Mouse (Mus musculus) monocyte, adult 59 days (primary cell): Measurements from ENCODE around the gene Hdgf. TPM values are rescaled to one million over a fixed set of nuclear protein-coding genes. Genes with fewer than 3 reads are reported as not detected.

Source experiments
- total RNA-seq, 2 experiments: library from RNA; stranded (reverse); gene quantifications; one replicate each; pipeline ENCODE4 v1.2.4; 2023

Hdgf gene
- 10 to 100 TPM; 88.9 to 90.8 TPM for total RNA-seq

DNA sequence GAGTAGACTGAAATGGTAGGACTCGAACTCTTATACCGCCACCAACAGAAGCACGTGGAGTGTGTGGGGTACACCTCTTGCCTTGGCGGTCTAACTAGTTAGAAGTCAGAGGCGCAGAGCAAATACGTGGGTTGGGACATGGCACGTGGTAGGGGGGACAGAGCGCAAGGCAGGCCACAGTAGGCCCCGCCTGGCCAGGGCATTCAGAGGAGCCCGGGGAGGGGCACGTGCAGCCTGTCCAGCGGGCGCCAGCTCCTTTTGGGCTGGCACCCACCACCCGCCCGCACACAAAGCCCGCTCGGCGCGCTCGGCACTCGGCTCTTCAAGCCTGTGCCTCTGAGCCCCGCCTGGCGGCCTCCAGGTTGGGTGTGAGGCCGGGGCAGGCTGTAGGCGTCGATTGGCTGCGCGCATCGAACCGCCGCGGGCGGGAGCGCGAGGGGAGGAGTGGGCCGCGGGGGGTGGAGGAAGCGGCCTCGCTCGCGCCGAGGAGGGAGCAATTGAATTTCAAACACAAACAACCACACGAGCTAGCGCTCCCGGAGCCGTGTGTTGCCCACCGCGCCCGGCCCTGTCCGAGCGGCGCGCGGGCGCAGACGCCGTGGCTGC is at the start of gene Hdgf:
Gene Hdgf (plus strand): TSS at position 442 of the 606 bp plus-strand sequence.

DNA sequence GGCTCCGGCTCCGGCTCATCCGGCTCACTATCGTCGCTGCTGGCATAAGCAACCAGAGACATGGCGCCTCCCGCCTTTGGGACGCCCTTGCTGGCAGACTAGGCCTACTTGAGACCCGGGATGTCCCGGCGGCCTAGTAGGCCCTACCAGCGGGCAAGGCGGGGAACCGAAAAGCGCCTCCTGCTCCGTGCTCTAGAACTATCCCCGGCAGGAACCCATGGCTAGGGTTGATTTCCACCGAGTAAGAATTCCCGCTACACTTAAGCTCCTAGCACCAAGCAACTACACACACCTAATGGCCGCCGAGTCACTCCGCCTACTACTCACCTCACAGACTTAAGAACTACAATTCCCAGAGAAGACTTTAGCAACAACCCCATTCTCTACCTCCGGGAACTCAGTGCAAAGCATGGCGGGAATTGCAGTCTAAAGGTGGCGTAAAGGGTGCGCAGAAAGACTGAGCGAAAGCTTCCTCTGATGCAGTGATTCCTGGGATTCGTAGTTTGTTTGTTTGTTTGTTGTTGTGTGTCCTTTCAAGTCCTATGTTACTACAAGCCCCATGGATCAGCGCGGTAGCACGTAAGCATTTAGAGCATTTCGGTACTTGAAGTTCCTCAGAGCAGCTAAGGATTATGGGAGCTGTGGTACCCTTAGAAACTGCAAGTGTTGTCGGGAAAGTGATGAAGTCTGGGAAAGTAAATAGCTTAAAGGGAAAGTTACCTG is 20.7 kb upstream of the Hdgf start, which contains the start of gene Prcc:
Gene Prcc (minus strand): TSS at position 328 of the 723 bp plus-strand sequence.

GRCm38 (mm10) chr3:87919336-87920108 is 13.4 kb downstream of the Hdgf start, which contains the start of gene Mrpl24:
Gene Mrpl24 (plus strand): TSS chr3:87919506.

GRCm38 (mm10) chr3:87930078-87930795 is 24.1 kb downstream of the Hdgf start, which contains the start of the genes Isg20l2 and Rrnad1:
Gene Isg20l2 (plus strand): TSS chr3:87930314.
Gene Rrnad1 (minus strand): TSS chr3:87930717.

GRCm38 (mm10) chr3:87948378-87949265 is 42.5 kb downstream of the Hdgf start, which contains the start of gene Crabp2:
Gene Crabp2 (plus strand): TSS chr3:87948666.

Other genes starting within 250 kb of the Hdgf start
- not detected for gene Lrrc71, start 157.7 kb upstream of the Hdgf start, total RNA-seq
- not detected for gene Ntrk1, start 111.2 kb upstream of the Hdgf start, total RNA-seq
- not detected for gene Insrr, start 109.4 kb upstream of the Hdgf start, total RNA-seq
- 1 to 10 TPM in 1 of 2 experiments, under 1 TPM in 1; 0.81 to 1.4 TPM for gene Pear1, start 82.0 kb upstream of the Hdgf start, total RNA-seq
- gene Sh2d2a, start 59.6 kb upstream of the Hdgf start, total RNA-seq: 1 to 10 TPM in 1 of 2 experiments, under 1 TPM in 1; 0.79 to 1.8 TPM
- 10 to 100 TPM; 36.3 to 37.0 TPM for gene Prcc, start 20.7 kb upstream of the Hdgf start, total RNA-seq
- gene Mrpl24, start 13.2 kb downstream of the Hdgf start, total RNA-seq: 10 to 100 TPM; 91.3 to 92.4 TPM
- gene Isg20l2, start 24.0 kb downstream of the Hdgf start, total RNA-seq: 10 to 100 TPM; 37.4 to 39.6 TPM
- gene Rrnad1, start 24.4 kb downstream of the Hdgf start, total RNA-seq: 10 to 100 TPM; 16.2 to 17.6 TPM
- 1 to 10 TPM in 1 of 2 experiments, under 1 TPM in 1; 0.88 to 2.1 TPM for gene Crabp2, start 42.3 kb downstream of the Hdgf start, total RNA-seq
- under 1 TPM; 0.16 to 0.18 TPM for gene Nes, start 64.8 kb downstream of the Hdgf start, total RNA-seq
- gene Bcan, start 93.9 kb downstream of the Hdgf start, total RNA-seq: not detected
- gene Hapln2, start 121.3 kb downstream of the Hdgf start, total RNA-seq: not detected
- 1 to 10 TPM; 4.7 to 4.8 TPM for gene Gpatch4, start 136.8 kb downstream of the Hdgf start, total RNA-seq
- gene Naxe, start 152.2 kb downstream of the Hdgf start, total RNA-seq: 10 to 100 TPM; 30.1 to 38.1 TPM
- not detected for gene Ttc24, start 172.0 kb downstream of the Hdgf start, total RNA-seq
- gene Iqgap3, start 175.7 kb downstream of the Hdgf start, total RNA-seq: under 1 TPM; 0.68 to 0.91 TPM
- 100 to 1,000 TPM; 186 to 217 TPM for gene Mef2d, start 236.1 kb downstream of the Hdgf start, total RNA-seq